Mouse (Mus musculus): Measurements from ENCODE around the gene Cyp2c69.

GRCm38 (mm10) chr19:39866133-39866532 is 20.5 kb downstream of the Cyp2c69 start:
- TF ChIP-seq E2F4 (IDR thresholded peaks at IDR 0.05; ENCODE audit: insufficient read depth) (no peak), USF1 (IDR thresholded peaks at IDR 0.05; ENCODE audit: low read depth) (no peak), POLR2A (IDR thresholded peaks at IDR 0.05; ENCODE audit: insufficient read length, low read depth) (no peak), SRF (IDR thresholded peaks at IDR 0.05; ENCODE audit: control insufficient read depth, insufficient read length, low read depth) (no peak), MYOD1 (IDR thresholded peaks at IDR 0.05; ENCODE audit: control insufficient read depth in 1 of 3, insufficient read length in 2 of 3, low read depth in 2 of 3) (no peak), MYOG (IDR thresholded peaks at IDR 0.05; ENCODE audit: control insufficient read depth in 1 of 3, insufficient read depth in 1 of 3, insufficient read length in 2 of 3, low read depth in 2 of 3) (no peak), MAX (IDR thresholded peaks at IDR 0.05; ENCODE audit: low read depth) (no peak), POLR2AphosphoS2 (IDR thresholded peaks at IDR 0.05; ENCODE audit: insufficient read length, low read depth) (no peak), TCF12 (IDR thresholded peaks at IDR 0.05; ENCODE audit: insufficient read depth, poor library complexity, severe bottlenecking) (no peak)

All from myocyte (in vitro differentiated cells).